ENCODE assay signal across 14 mouse cellular contexts in the genomic region with DNA sequence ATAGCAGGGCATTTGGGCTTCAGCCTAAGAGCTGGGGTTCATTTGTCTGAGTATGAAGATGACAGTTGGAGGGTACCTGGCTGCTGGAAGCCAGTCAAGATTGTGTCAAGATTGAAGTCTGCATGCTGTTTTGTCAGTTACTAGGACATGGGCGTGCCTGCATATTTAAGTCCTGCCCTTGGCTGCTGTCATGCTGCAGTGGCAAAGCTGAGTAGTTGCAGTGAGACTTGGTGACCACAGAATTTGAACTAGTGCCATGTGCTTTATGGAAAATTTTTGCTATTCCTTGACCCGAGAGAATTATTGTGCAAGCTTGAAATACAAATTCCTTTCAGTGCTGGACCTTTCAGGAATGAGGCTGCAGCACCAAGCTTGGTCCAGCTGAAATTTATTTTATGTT. TPM values are rescaled to one million over a fixed set of nuclear protein-coding genes. Genes with fewer than 3 reads are reported as not detected.
DNase-seq lines count a peak whose midpoint lies in the region; ATAC-seq lines count a peak whose summit lies in the region.
"Had no signal": no experiment of that assay in that cellular context is flagged by ENCODE, and none has a peak within 500 bp of the region (broad histone marks: within the 10 kb centered on the region; RNA-seq: fewer than 3 reads in every experiment).

No protein-coding gene starts in this region.

- no peaks in the 10 kb centered on the region for H3K9me3 ChIP-seq in forebrain, embryonic 15.5 days
- no peaks in the 10 kb centered on the region for H3K9me3 ChIP-seq in midbrain, embryonic 11.5 days (ENCODE audit: control insufficient read depth, low read length)
- H3K9me3 ChIP-seq: heart, embryonic 13.5 days; hindbrain, embryonic 15.5 days; limb, embryonic 12.5 days; neural tube, embryonic 13.5 days had no signal

- peaks cover 62% of the 10 kb centered on the region for H3K36me3 ChIP-seq in forebrain, embryonic 15.5 days
- peaks cover 4% of the 10 kb centered on the region for H3K36me3 ChIP-seq in midbrain, embryonic 11.5 days (ENCODE audit: control insufficient read depth, insufficient read depth, low read length)

- no peaks in the 10 kb centered on the region for H3K27me3 ChIP-seq in forebrain, embryonic 15.5 days
- H3K27me3 ChIP-seq in midbrain, embryonic 11.5 days (ENCODE audit: control insufficient read depth, insufficient read depth, low read length) = no peaks in the 10 kb centered on the region
- H3K27me3 ChIP-seq: heart, embryonic 13.5 days; hindbrain, embryonic 15.5 days; limb, embryonic 12.5 days; neural tube, embryonic 13.5 days had no signal

- no peak overlapping the region for H3K27ac ChIP-seq in forebrain, embryonic 15.5 days (replicated peaks)
- H3K27ac ChIP-seq in midbrain, embryonic 11.5 days (ENCODE audit: low read depth, low read length) = no peak overlapping the region
- H3K27ac ChIP-seq: heart, embryonic 13.5 days; hindbrain, embryonic 15.5 days; kidney, postnatal 0 days; limb, embryonic 12.5 days; neural tube, embryonic 13.5 days had no signal

- DNase-seq in gastrocnemius, adult 18-20 months (ENCODE audit: low spot score) = peak; percentile 30
- DNase-seq in gastrocnemius, adult 8-10 months (ENCODE audit: low spot score in 2 of 2) = no peak
- DNase-seq in kidney, adult 9 months = peak; percentile 11
- no peak for DNase-seq in kidney, postnatal 4 days
- peak; percentile 58 to 61 for DNase-seq in adrenal gland, postnatal 36 days
- DNase-seq in midbrain, embryonic 11.5 days (ENCODE audit: low spot score, missing footprints) = no peak

- WGBS in forebrain, embryonic 15.5 days = 94% methylated on average over 2 of the region's 2 CpGs
- 86% methylated on average over 2 of the region's 2 CpGs for WGBS in midbrain, embryonic 11.5 days

- no peak overlapping the region for H3K4me2 ChIP-seq in forebrain, embryonic 15.5 days (replicated peaks)
- H3K4me2 ChIP-seq in midbrain, embryonic 11.5 days = no peak overlapping the region
- H3K4me2 ChIP-seq: heart, embryonic 13.5 days; hindbrain, embryonic 15.5 days; limb, embryonic 12.5 days; neural tube, embryonic 13.5 days had no signal

- H3K4me1 ChIP-seq in forebrain, embryonic 15.5 days = no peaks in the 10 kb centered on the region
- no peaks in the 10 kb centered on the region for H3K4me1 ChIP-seq in midbrain, embryonic 11.5 days (ENCODE audit: control insufficient read depth, insufficient read depth, low read length)
- H3K4me1 ChIP-seq: limb, embryonic 12.5 days had no signal

- ATAC-seq in megakaryocyte-erythroid progenitor cell, adult 5-6 weeks (replicated peaks; ENCODE audit: low FRiP score, low TSS enrichment, poor library complexity, severe bottlenecking) = peak; percentile 72
- no peak for ATAC-seq in forebrain, embryonic 15.5 days (replicated peaks)
- ATAC-seq in midbrain, embryonic 11.5 days (ENCODE audit: low FRiP score) = no peak
- ATAC-seq: forebrain, postnatal 0 days had no signal

- no peak overlapping the region for H3K4me3 ChIP-seq in forebrain, embryonic 15.5 days
- H3K4me3 ChIP-seq in midbrain, embryonic 11.5 days (ENCODE audit: low read depth, low read length) = no peak overlapping the region
- H3K4me3 ChIP-seq: heart, embryonic 13.5 days; hindbrain, embryonic 15.5 days; limb, embryonic 12.5 days; neural tube, embryonic 13.5 days had no signal

- no peak overlapping the region for H3K9ac ChIP-seq in forebrain, embryonic 15.5 days (replicated peaks)
- no peak overlapping the region for H3K9ac ChIP-seq in midbrain, embryonic 11.5 days (ENCODE audit: low read length)
- H3K9ac ChIP-seq: forebrain, postnatal 0 days; heart, embryonic 13.5 days; hindbrain, embryonic 15.5 days; limb, embryonic 12.5 days; neural tube, embryonic 13.5 days had no signal

RNA-seq across cellular contexts. Expression of gene Chfr, which starts 6.7 kb away (rescaled TPM):
- 10 to 100 TPM; 10.5 TPM for total RNA-seq in gastrocnemius, adult 18-20 months (2021)
- 10 to 100 TPM in 3 of 4 experiments, 1 to 10 TPM in 1; 9.0 to 12.7 (median 12.0) TPM for total RNA-seq in gastrocnemius, adult 8-10 months (2022)
- 10 to 100 TPM; 29.7 to 31.9 TPM for total RNA-seq in adrenal gland, postnatal 36 days (2021)
- 32.4 and 33.7 TPM in 2 replicates for total RNA-seq in megakaryocyte-erythroid progenitor cell, adult 5-6 weeks (2014; fragmentation: Nextera tagmentation)
- total RNA-seq in megakaryocyte-erythroid progenitor cell, adult 5-6 weeks (2017) = 39.9 and 60.4 TPM in 2 replicates
- polyA plus RNA-seq in forebrain, embryonic 15.5 days (2015; fragmentation: Nextera tagmentation; extraction: Ambion mirVana) = 85.2 and 86.9 TPM in 2 replicates
- 74.2 and 84.5 TPM in 2 replicates for polyA plus RNA-seq in midbrain, embryonic 11.5 days (2014; fragmentation: Nextera tagmentation; extraction: Ambion mirVana)

RNA-seq across cellular contexts. Expression of gene Zfp605, which starts 32.4 kb away (rescaled TPM):
- total RNA-seq in gastrocnemius, adult 18-20 months (2021) = 1 to 10 TPM; 4.0 to 4.5 TPM
- total RNA-seq in gastrocnemius, adult 8-10 months (2022) = 1 to 10 TPM; 3.5 to 5.4 (median 4.3) TPM
- total RNA-seq in adrenal gland, postnatal 36 days (2021) = 1 to 10 TPM; 6.5 to 6.9 TPM
- 4.1 and 10.3 TPM in 2 replicates for total RNA-seq in megakaryocyte-erythroid progenitor cell, adult 5-6 weeks (2014; fragmentation: Nextera tagmentation)
- total RNA-seq in megakaryocyte-erythroid progenitor cell, adult 5-6 weeks (2017) = 8.2 and 8.9 TPM in 2 replicates
- polyA plus RNA-seq in forebrain, embryonic 15.5 days (2015; fragmentation: Nextera tagmentation; extraction: Ambion mirVana) = 17.3 and 17.9 TPM in 2 replicates
- polyA plus RNA-seq in midbrain, embryonic 11.5 days (2014; fragmentation: Nextera tagmentation; extraction: Ambion mirVana) = 5.8 and 6.4 TPM in 2 replicates

RNA-seq across cellular contexts. Expression of gene Golga3, which starts 34.2 kb away (rescaled TPM):
- total RNA-seq in gastrocnemius, adult 18-20 months (2021) = 10 to 100 TPM; 39.6 to 46.1 TPM
- 10 to 100 TPM; 44.1 to 52.7 (median 50.0) TPM for total RNA-seq in gastrocnemius, adult 8-10 months (2022)
- total RNA-seq in adrenal gland, postnatal 36 days (2021) = 10 to 100 TPM; 42.5 to 43.2 TPM
- total RNA-seq in megakaryocyte-erythroid progenitor cell, adult 5-6 weeks (2014; fragmentation: Nextera tagmentation) = 20.2 and 25.2 TPM in 2 replicates
- total RNA-seq in megakaryocyte-erythroid progenitor cell, adult 5-6 weeks (2017) = 38.9 and 45.3 TPM in 2 replicates
- 21.6 and 21.7 TPM in 2 replicates for polyA plus RNA-seq in forebrain, embryonic 15.5 days (2015; fragmentation: Nextera tagmentation; extraction: Ambion mirVana)
- polyA plus RNA-seq in midbrain, embryonic 11.5 days (2014; fragmentation: Nextera tagmentation; extraction: Ambion mirVana) = 17.9 and 19.7 TPM in 2 replicates

RNA-seq across cellular contexts. Expression of gene Gtpbp6, which starts 34.3 kb away (rescaled TPM):
- total RNA-seq in gastrocnemius, adult 18-20 months (2021) = 10 to 100 TPM; 12.6 to 16.8 TPM
- total RNA-seq in gastrocnemius, adult 8-10 months (2022) = 10 to 100 TPM; 10.9 to 20.6 (median 13.5) TPM
- total RNA-seq in adrenal gland, postnatal 36 days (2021) = 10 to 100 TPM; 50.6 to 71.9 TPM
- total RNA-seq in megakaryocyte-erythroid progenitor cell, adult 5-6 weeks (2014; fragmentation: Nextera tagmentation) = 27.2 and 35.0 TPM in 2 replicates
- total RNA-seq in megakaryocyte-erythroid progenitor cell, adult 5-6 weeks (2017) = 14.5 and 32.6 TPM in 2 replicates
- 66.3 and 67.9 TPM in 2 replicates for polyA plus RNA-seq in forebrain, embryonic 15.5 days (2015; fragmentation: Nextera tagmentation; extraction: Ambion mirVana)
- polyA plus RNA-seq in midbrain, embryonic 11.5 days (2014; fragmentation: Nextera tagmentation; extraction: Ambion mirVana) = 23.9 and 24.7 TPM in 2 replicates

RNA-seq across cellular contexts. Expression of gene Plcxd1, which starts 42.5 kb away (rescaled TPM):
- total RNA-seq in gastrocnemius, adult 18-20 months (2021) = not detected
- total RNA-seq in gastrocnemius, adult 8-10 months (2022) = not detected
- total RNA-seq in adrenal gland, postnatal 36 days (2021) = under 1 TPM in 1 of 2 experiments, not detected in 1; 0.10 TPM
- total RNA-seq in megakaryocyte-erythroid progenitor cell, adult 5-6 weeks (2014; fragmentation: Nextera tagmentation) = not detected in 2 replicates
- 0.50 TPM in 1 of 2 replicates, not detected in the other for total RNA-seq in megakaryocyte-erythroid progenitor cell, adult 5-6 weeks (2017)
- 2.6 and 2.8 TPM in 2 replicates for polyA plus RNA-seq in forebrain, embryonic 15.5 days (2015; fragmentation: Nextera tagmentation; extraction: Ambion mirVana)
- 0.28 and 0.41 TPM in 2 replicates for polyA plus RNA-seq in midbrain, embryonic 11.5 days (2014; fragmentation: Nextera tagmentation; extraction: Ambion mirVana)

Comparison
In these comparisons a context has a peak if more than half of its experiments do, and no peak if none do; other contexts are left out.
1. DNase-seq: peak in gastrocnemius, adult 18-20 months (single experiment), kidney, adult 9 months (single experiment) and adrenal gland, postnatal 36 days (2 of 2); none in gastrocnemius, adult 8-10 months (0 of 2), kidney, postnatal 4 days (0 of 2) and midbrain, embryonic 11.5 days (single experiment).